Mouse (Mus musculus) cerebellum, adult 2 months (tissue): ENCODE results near the gene Herc4.

Source experiments
- CTCF ChIP-seq: fragments of 200-500 bp; IDR thresholded peaks from 2 replicates; pipeline ENCODE4 v1.5.1; 2011; ENCODE audit warnings: low read depth, mild to moderate bottlenecking, control low read depth, low read length, moderate library complexity, borderline replicate concordance; ENCODE audit not compliant: insufficient read depth
- POLR2A ChIP-seq: fragments of 200-500 bp; IDR thresholded peaks from 2 replicates; pipeline ENCODE4 v1.6.1; 2011; ENCODE audit warnings: low read length, control low read depth, borderline replicate concordance; ENCODE audit not compliant: insufficient read depth

GRCm38 (mm10) chr10:63282417-63282816 is 38.8 kb downstream of the Herc4 start:
- TF ChIP-seq CTCF (no peak), POLR2A (no peak)
